Mouse (Mus musculus): ENCODE data around the gene Lce1l.

GRCm38 (mm10) chr3:92807791-92808190 lies 43.3 kb downstream of the Lce1l start, which contains the start of gene Lce1k:
- TF ChIP-seq CTCF (IDR thresholded peaks at IDR 0.05; ENCODE audit: low read depth, low read length) (no peak), EP300 (IDR thresholded peaks at IDR 0.05; ENCODE audit: insufficient read depth, low read depth, low read length) (no peak)

Data from ES-Bruce4 (cell line).